Mouse (Mus musculus) CD4-positive, CD25-positive, alpha-beta regulatory T cell, adult 2 months (primary cell): ENCODE data around the gene Iyd.
"Not testable (repeated sequence)": the region's sequence is repeated elsewhere in the genome, so short reads cannot be mapped to it uniquely, and the experiment has no call there.

ENCODE experiments used
- DNase-seq: peaks from one replicate; pipeline ENCODE4 v3.0.0-alpha.2; 2012; ENCODE audit warnings: low read depth, low spot score

Gene Iyd

DNA sequence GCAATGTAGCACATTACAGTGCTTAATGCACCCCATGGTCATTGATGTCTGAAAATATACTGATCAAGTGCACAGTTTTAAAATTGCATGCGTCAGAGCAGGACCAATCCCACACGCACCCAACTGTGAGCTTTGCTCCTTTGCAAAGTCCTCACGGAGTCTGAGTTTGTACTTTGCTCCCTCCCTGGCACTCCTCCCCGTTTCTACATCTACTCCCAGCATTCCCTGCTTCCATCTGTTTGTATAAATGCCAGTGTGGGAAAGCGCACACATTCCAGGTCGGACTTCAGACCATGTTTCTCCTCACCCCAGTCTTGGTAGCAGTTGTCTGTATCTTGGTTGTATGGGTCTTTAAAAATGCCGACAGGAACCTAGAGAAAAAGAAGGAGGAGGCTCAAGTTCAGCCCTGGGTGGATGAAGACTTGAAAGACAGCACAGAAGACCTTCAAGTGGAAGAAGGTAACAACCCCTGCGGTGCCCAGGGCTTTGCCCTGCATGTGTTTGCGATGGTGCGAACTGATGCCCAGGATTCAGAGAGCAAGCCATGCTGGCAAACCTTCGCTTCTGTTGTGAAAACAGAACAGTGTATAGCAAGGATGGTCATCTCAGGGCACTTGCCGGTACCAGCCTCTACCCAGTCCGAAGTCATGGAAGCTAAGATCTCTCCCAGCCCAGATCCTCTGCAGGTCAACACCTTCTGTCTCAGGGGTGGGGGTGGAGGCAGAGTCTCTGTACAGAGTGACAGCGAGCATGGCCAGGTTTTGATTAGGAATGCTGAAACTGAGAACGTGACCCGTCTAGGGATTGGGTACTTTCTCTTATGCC, at the start of gene Iyd:
Gene Iyd, plus strand, starts transcription at position 238 of the 825 bp plus-strand sequence.
- DNase-seq = no peak

DNA sequence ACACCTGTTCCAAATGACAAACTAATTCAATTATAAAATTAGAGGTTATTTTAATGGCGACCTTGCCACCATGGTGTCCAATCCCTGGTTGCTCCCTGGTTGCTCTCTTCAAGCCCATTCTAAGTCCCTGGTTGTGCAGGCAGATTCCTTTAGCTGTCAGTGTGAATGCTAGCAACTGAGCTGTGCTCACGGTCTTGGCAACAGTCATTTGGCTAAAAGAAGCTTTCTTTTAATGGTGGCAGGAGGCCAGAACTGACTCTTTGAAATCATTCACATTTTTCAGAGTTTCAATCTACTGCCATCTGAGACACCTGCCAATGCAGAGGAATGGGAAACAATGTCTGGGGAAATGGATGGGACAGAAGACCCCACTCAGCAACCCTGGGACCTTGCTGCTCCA, 43.2 kb upstream of the Iyd start:
- DNase-seq = no peak

DNA sequence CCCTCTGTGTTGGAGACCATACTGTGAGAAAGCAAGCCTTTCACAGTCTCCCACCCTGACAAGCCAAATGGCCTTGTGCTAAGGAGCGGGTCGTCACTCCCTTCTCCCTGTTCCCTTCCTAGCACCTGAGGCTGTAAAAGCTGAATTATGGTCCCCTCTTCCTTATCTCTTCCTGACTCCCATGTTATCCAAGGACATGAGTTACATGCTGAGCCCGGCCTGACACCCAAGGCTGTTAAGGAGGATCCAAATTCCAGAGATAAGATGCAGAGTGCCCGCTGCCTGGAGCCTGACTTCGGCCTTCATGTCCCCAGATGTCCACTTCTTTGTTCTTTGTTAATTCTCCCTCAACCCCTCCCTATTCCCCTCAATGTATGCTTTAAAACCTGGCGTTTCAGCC, 39.2 kb upstream of the Iyd start:
- not testable (repeated sequence) for DNase-seq

DNA sequence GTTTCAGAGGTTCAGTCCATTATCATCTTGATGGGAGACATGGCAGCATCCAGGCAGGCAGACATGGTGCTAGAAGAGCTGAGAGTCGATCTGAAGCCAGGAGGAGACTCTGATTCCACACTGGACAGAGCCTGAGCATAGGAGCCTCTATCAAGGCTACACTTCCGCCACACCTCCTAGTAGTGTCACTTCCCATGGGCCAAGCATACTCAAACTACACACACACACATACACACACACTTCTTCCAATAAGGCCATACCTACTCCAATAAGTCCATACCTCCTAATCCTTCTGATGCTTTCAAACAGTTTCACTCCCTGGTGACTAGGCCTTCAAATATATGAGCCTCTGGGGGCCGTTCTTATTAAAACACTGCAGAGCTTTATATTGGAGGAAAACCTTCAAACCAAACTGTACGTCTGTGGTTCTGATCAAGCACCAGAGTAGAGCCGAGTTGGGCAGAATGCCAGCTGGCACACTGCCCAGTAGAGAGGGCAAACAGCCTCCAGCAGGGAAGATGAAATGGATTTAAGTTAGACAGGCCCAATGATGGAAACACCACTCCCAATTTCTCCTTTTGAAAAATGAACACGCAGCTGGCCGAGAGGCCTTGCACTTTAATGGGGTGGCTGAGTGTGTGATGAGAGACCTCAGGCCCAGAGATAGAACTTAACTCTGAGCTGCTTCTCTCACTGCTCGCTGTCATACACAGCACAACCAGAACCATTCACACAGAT, 32.4 kb upstream of the Iyd start:
- DNase-seq = no peak

DNA sequence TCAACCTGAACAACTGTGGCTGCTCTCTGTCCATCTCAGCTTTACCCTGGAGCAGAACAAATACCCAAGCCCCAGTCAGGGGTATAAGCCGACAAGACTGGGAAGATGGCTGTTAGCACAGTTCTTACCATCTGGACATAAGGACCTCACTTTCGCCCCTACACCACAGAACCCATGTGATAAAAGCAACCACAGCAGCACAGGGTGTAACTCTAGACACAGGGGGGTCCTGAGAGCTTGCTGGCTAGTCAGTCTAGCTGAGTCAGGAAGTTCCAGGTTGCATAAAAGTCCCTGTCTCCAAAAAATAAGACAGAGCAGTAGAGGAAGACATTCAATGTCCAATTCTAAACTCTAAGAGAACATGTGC, 31.8 kb upstream of the Iyd start:
- no peak for DNase-seq

DNA sequence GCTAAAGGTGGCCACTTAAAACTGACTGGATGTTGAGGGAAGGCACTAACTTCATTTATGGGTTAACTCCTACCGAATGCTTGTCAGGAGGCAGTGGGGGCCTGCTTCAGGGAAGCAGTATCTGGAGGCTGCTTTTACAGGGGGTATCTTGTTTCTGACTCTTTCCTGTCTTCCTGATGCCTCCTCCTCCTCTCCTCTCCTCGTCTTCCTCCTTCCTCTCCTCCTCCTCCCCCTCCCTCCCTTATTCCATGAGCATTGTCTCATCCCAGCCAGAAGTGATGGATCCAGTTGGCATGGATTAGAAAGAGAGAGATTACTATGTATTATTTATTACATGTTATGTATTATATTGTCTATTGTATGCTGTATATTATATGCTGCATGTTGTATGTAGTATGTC, 31.3 kb upstream of the Iyd start:
- no peak for DNase-seq

DNA sequence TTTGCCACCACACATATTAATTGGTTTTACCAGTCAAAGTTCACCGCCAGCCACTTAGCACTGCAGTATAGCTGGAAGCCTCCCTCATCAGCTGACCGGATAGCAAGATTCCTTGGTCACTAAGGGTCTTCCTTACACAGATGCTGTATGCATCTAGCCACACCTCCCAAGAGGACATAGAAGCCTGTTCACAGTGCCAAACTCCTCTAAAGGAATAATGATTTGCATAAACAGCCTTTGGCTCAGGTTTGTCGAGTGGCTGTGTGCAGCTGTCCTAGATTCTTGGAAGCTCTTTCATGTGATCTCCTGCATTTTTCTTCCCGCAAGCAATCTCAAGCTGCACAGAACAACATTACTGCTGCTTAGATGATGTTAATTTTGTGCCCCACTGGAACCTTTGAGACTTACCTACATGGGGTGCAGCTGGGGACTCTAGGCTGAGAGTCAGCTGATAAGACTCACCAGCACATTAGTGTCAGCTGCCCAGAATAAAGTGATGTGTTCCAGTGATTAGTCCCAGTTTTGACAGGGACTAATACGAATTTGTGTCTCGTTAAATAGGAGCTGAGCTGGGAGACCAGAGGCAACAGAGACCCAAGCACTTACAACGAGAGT, 30.3 kb upstream of the Iyd start:
- DNase-seq = no peak

DNA sequence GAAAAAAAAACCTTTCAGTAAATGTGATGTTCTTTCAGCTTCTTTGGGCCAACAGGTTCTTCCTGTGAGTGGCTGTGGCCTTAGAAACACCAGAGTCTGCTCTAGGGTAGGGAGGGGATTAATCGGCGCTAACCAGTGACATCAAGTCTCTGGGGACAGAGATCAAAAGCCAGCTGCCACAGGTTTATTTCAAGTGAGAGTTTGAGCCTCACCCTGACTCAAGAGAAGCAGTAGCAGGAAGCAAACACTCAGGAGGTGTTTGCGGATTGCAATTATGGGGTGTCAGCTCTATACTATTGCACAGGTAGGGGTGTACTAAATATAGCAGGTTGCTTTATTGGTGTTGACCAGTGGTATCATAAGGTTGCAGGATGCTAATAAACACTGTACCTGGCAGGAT, 29.6 kb upstream of the Iyd start:
- peak; percentile 9 for DNase-seq

DNA sequence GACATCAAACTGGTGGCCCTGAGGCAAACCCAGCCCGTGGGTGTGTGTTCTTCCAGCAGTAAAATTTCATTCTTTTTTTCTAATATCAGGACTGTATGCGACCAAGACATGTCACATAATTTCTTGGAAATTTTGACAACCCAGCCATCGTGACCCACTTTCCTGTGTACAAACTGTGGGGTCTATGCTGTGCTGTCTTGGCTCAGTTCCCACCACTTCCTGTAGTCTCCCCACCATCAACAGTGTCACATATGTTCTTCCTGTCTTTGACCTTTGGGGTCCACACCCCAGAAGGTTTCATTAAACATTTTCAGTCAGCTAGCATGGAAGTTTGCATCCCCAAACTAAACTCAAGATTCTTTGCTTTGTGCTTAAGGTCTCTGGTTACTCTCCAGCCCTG, 28.6 kb upstream of the Iyd start:
- no peak for DNase-seq

DNA sequence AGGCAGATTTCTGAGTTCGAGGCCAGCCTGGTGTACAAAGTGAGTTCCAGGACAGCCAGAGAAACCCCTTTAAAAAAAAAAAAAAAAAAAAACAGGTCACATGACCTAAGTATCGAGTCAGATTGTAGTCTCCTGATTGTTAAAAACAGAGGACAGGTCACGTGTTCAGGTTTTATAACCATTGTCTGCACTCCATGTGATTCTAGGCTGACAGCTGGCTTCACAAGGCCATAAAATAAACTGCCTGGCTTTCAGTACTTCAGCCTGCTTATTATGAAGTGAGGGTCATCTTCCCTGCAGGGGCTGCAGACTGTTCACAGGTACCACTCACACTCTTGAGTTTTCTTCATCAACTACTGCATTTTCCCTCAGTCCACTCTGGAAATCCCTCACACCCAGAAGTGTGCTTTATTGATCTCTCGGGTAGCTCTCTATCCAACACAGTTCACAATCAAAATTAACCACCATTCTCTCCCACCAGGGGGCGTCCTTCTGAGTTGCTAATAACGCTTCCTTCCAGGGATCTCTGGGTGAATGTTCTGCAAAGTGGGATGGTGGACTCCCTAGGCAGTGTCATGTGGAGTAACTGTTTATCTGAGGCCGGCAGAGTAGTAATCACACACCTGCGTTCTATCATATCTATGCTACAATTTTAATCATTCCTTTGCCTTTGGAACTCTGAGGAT, 27.3 kb upstream of the Iyd start:
- peak; percentile 44 for DNase-seq

DNA sequence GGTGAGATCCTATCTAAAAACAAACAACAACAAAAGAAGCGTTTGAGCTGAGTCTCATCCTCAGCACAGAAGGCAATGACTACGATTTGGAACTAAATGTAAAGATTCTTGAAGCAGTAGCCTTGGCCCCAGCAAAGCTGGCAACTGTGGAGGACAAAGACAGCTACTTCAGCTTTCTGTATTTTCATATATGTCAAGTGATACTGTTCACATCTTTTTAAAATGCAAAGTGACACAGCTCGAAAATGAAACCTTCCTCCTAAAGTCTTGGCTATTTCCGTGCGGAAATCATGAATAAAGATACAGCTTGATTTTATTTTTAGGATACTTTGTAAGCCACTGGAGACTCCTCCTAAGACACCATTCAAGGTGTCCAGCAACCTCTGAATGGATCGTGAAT, 26.1 kb upstream of the Iyd start:
- no peak for DNase-seq

DNA sequence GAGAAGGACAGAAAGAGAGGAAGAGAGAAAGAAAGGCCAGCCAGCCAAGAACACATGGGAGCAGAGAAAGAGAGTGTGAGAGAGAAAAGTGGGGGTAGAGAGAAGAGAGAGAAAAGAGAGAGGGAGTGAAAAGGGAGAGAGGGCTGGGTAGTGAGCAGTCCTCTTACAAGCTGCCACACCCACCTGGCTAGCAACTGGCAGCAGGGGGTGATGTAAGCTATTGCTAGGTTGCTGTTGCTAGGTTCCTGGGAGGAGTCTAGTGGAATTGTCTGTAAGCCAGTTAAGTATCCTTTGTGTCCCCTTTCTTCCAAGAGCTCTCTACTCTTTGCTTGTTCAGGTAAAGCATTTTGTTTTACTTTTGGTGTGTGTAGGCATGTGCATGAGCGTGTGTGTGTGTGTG, 25.4 kb upstream of the Iyd start:
- no peak for DNase-seq

DNA sequence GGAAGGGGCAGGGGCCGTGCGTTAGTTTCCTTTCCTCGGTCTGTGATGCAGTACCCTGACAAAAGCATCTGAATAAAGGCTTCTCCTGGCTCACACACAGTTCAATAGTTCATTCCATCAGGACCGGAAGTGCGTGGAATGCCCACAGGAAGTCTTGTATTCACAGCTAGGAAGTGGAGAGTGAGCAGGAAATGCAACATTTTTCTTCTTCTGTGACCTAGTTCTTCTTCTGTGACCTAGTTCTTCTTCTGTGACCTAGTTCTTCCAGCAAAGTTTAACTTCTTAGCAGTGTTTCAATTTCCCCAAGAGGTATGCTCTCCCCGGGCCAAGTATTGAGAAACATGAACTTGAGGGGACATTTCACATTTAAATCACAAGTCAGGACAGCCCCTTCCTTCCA, 23.6 kb upstream of the Iyd start:
- DNase-seq = peak; percentile 45

DNA sequence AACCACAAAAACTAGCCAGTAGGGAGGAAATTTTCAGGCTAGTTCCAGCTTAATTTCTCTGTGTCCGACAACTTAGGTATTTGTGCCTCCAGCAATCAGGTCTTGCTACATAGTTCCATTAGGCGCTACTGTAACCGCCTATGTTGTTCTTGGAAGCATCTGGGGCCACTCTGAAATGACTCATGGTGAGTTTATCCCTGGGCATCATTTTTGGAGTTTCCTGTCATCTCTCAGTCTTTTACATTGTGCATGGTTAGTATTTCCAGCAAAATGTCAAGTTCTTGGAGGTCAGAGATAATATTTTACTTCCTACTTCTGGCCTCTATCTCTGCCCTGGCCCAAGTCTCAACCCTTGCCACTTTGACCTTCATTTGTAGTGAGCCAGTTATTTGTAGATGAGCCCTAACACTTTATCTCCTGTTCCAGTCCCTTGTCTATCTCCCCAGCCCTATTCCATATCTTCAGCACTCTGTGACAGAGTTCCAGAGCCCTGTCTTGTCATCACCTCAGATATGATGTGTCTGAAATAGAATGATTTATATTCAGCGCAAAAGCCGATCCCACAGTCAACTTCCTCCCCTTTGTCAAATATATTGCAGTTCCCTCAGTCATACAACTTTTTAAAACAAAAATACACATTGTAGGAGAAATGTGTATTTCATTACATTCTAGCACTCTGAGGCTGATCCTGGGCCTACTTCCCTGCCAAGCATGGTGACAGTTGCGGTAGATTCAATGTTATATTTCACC, 16.8 kb upstream of the Iyd start:
- DNase-seq = no peak

DNA sequence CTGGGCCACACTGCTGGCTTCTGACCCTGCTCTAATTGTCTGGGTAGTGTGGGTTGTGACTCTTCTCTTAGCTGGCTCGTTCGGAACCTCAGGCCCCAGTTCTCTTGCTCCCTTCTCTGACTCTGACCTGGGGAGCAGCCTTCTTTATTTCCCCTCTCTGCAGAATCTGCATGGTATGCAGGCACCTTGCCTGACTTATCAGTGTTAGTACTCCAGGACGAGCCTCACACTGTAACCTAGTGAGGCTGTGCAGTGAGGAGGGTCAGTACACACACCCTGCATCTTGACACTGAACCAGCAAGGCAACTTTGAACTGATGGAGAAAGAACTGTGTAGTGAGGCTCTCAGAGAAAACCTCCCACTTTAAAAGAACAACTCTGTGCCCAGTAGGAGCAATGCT, 15.5 kb upstream of the Iyd start:
- no peak for DNase-seq

DNA sequence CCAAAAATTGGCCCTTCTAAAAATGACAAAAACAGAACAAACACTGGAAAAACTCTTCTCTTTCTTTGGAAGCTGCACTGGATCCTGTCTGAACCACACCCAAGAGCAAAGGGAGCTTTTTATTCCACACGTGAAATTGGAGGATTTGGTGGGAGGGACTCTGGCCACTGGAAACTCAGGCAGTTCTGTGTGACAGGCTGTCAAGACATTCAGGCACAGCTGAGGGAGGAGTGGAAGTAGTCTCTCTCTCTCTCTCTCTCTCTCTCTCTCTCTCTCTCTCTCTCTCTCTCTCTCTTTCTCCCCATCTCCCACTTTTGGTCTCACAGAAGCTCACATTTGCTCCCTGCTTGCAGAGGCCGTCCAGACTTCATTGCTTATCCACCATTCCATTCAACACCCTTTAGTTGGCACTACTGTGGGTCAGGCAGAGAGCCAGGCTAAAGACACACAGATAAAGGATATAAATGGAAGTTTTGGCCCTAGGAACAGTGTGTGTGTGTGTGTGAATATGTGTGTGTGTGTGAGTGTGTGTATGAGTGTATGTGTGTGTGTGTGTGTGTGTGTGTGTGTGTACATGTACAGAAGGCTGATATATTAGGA, 14.5 kb upstream of the Iyd start:
- no peak for DNase-seq

DNA sequence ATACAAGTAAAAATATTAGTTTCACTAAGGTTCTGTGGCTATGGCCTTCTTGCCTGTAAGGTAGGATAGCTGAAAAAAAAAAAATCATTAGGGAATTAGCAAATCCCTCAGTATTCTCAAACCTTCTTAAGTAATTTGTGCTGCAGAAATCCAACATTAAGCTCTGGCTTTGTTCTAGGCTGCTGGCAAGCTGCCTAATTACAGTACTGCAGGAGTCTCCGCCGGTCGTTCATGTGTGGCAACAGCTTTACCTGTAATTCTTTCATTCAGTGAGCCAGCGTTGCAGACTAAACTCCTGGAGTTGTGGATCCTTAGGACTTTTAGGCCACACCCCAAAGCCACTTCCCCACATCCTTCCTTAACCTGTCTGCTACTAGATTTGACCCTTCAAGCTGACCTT, 10.2 kb upstream of the Iyd start:
- DNase-seq = no peak

DNA sequence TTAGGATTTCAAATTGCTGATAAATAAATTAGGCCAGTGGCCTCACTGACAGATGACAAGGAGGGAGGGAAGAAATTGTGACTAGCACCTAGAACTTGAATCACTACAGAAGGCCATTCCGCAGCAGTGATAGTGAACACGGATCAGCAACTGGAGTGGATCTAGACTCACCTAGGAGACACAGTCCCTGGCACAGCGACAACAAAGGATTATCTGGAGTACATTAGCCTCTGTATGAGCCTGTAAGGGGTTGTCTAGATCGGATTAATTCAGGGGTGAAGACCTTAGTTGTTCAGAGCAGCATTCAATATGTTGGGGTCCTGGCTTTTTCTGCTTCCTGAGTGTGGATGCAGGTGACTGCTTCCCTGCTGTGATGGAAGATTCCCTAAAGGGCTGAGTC, 9.4 kb upstream of the Iyd start:
- no peak for DNase-seq

DNA sequence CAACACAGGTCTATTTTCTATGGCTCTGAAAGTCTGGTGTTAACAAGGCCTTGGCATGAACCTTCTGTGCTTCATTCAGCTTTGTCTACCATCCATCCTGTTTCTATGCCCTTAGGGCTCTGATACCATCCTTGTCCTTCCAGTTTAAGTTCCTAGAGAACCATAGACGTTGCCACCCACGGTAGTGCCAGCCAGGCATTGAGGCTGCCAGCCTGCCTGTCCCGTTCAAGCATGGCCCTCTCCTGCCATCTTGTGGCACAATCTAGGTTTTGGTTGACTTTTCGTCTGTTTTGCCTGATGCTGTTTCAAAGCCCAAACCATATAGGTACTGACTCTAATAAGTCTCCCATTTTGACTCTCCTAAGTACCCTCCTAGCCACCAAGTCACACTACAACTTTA, 8.7 kb upstream of the Iyd start:
- DNase-seq = peak; percentile 61

DNA sequence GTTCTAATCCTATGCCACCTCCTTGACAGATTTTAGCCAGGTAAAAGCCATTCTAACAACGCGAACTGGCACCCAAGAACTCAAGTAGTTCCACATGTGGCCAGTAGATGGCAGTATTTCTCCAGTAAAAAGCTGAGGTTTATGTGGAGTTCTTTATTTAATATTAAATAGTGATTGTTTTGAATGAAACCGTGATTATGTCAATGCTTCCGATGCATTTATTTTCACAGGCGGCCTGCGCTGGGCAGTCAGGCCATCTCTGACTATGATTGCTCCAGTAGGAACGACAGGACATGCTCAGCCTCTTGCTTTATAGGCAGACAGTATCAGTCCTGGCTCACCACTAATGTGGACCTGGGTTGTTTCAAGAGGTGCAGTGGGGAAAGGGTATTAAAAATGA, 5.6 kb upstream of the Iyd start:
- DNase-seq = peak; percentile 51

DNA sequence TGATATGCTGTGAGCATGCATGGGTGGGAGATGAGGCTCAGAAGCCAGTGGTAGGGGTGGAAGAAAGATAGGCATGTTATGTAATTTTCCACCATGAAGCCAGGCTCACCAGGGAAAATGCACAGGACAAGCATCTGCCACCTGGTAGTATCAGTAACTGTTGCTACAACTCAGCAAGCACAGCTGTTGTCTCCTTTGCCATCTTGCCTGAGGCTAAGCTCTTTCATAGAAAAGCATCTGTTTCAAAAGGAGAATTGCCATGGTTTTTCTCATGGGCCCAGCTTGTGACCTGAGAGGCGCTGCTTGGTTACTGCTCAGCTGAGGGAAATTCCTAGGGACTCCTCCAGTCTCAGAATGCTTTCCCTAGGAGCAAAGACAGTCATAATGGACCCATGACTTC, 3.7 kb upstream of the Iyd start:
- no peak for DNase-seq
